Mouse (Mus musculus): Measurements from ENCODE around the gene Nos3. TPM values are rescaled to one million over a fixed set of nuclear protein-coding genes. Genes with fewer than 3 reads are reported as not detected.

Nos3 gene
- 10 to 100 TPM in 1 of 2 experiments, 1 to 10 TPM in 1; 9.1 to 16.3 TPM for total RNA-seq (2021)
- long read RNA-seq, experiment 1, full-length matches to known transcripts = 21 of 38 reads
- long read RNA-seq, experiment 1, partial matches to known transcripts = 7 of 38 reads
- long read RNA-seq, experiment 1, other reads (novel, unspliced or antisense) = 10 of 38 reads
- long read RNA-seq, experiment 2, full-length matches to known transcripts = 9 of 23 reads
- long read RNA-seq, experiment 2, partial matches to known transcripts = 9 of 23 reads
- long read RNA-seq, experiment 2, other reads (novel, unspliced or antisense) = 5 of 23 reads

DNA sequence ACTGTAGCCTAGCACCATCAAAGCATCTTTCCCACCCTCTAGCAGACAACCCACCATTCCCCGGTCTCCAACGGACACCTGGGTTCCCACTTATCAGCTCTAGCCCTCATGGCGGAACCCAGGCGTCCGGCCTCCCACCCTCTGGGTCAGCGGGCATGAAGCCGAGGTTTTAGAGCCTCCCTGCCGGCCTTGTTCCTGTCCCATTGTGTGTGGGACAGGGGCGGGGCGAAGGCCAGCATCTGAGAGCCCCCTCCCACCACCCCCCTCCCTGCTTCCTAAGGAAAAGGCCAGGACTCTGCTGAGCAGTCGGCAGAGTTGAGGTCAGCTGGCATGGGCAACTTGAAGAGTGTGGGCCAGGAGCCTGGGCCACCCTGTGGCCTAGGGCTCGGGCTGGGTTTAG, at the start of gene Nos3:
Gene Nos3, plus strand, starts transcription at position 303 of the 400 bp plus-strand sequence.
- DNase-seq (ENCODE audit: low spot score in 2 of 2) = no peak

DNA sequence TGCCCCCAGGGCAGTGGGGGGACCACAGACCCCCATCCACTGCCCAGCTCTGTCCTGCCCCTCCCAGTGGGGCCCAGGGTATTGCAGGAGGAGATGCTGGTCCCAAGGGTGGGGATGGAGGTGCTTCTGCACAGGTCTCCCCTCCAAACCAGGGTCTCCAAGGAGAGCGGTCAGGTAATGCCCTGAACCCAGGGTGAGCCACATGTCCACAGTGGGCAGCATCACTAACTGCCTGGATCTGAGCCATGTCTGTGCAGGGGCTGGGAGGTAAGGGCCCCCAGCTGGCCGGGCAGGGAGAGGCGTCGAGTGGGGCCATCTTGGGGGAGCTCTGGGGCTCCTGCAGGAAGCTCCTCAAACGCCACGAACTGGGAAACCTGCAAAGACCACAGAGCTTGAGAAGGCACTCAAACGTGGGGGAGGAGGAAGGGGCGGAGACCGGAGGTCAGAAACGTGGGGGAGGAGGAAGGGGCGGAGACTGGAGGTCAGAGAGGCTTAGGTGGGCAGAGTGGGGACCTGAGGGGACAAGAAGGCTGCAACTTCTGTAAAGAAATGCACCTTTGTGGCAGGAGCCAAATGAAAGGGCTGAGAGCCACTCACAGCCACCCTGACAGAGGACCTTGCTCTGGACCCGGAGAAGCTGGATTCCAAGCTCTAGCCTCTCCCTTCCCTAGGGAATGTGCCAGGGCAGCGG, 44.7 kb upstream of the Nos3 start:
- DNase-seq (ENCODE audit: low spot score in 2 of 2) = no peak

DNA sequence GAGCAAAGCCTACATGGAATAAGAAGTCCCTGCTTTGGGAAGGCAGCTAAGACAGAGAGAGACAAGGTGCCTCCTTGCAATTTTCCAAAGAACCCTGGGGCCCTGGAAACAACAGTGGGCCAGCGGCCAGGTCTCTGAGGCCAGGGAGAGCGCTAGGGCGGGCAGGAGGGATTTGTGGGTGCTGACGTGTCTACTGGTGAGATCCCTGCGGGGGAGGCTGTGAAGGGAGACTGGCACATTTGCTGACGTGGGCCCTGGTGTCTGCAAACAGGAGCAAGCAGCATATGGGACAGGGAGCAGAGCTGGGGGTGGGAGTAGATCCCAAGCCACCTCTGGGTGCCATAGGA, 44.2 kb upstream of the Nos3 start:
- peak in 1 of 2 experiments; percentile 62 for DNase-seq (ENCODE audit: low spot score in 2 of 2)

DNA sequence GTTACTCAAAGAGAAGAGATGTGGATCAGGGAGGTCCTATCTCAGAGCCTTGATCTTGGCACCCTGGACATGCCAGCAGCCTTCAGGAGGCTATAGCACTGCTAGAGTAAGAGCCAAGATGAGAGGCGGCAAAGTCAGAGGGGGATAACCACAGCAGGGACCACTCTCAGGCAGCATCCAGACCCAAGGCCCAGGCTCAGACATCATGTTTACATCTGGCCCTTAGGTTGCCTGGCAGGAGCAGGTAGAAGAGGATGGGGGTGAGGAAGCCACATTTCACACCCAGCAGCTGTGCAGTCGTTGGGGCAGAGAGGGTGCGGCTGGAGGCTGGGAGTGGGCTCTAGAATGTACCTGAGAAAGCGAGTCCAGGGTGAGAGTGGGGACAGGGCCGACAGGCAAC, 43.7 kb upstream of the Nos3 start:
- DNase-seq (ENCODE audit: low spot score in 2 of 2) = no peak

DNA sequence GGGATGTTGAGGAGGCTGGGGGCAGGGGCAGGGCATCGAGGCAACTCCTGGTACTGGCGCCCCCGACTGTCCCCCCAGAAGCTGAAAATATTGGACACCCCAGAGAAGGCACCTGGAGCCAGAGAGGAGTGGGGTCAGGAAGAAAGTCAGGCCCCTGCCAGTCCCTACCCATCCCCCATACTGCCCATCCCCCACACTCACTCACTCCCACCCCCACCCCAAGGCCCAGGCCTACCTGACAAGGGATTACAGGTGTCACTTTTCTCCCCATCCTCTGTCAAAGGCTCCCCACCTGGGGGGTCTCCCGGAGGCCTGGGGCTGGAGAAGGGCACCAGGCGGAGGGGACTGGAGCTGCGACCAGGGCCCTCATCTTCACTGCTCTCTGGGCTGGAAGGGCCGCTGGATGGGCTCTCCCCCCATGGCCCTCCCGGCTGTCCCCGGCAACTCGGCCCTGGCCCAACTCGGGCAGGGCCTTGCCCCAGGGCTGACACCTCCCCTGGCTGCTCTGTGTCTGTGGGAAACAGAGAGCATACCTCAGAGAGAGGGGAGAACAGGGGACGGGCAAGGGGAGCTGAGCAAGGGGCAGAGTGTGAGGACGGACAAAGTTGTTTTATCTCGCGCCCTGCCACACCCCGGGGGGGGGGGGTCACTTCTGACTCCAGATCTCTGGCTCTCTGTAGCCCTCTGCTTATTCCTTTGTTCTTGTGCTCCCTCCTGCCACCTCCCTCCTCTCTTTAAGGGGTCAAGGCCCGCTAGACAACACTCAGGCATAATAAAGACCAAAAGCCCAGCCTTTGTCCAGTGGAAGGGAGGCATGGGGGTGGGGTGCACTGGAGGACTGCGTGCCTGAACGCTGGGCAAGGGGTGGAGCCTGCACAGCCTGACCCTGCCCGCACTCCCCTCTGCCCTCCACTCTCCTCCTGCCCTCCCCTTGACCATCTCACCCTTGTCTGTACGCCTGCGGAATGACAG, 42.6 kb upstream of the Nos3 start:
- no peak for DNase-seq (ENCODE audit: low spot score in 2 of 2)

DNA sequence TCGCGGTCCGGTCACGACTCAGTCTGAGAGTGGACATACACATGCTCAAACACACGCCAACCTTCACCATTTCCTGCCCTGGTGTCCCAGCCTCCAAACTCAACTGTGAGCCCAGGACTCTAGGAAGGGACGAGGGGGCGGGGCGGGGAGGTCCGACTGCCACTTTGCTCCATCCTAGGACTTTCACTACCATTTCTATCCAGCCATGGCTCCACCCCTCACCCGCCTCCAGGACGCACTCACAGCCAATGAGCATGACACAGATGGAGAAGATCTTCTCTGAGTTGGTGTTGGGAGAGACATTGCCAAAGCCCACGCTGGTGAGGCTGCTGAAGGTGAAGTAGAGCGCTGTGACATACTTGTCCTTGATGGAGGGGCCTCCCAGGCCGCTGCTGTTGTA, 39.4 kb upstream of the Nos3 start:
- no peak for DNase-seq (ENCODE audit: low spot score in 2 of 2)

DNA sequence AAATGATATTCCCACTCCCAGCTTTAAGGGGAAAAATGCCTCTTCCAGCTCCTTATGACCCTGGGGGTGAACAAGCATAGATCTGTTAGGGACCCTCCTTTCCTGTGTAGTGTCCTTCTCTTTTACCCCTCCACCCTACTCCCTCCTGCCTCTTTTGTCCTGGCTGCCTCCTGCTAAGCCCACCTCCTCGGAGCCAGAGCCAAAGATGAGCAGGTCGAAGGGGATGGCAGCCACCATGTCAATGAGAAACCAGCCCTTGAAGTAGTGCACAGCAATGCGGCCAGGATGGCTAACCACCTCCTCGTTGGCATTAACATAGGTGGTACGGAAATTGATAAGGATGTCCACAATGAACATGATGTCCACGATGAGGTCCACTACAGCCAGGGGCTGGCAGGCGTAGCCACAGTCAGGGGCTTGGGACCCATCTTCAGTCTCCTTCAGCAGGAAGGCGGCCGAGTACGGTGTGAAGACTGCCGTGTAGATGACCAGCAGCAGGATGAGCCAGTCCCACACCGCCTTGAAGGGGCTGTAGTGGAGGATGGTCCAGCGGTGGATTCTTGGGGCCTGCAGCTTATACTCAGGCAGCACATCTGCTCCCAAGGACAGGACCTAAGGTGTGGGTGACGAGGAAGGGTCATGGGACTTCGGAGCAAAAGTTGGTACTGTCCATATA, 38.3 kb upstream of the Nos3 start:
- no peak for DNase-seq (ENCODE audit: low spot score in 2 of 2)

DNA sequence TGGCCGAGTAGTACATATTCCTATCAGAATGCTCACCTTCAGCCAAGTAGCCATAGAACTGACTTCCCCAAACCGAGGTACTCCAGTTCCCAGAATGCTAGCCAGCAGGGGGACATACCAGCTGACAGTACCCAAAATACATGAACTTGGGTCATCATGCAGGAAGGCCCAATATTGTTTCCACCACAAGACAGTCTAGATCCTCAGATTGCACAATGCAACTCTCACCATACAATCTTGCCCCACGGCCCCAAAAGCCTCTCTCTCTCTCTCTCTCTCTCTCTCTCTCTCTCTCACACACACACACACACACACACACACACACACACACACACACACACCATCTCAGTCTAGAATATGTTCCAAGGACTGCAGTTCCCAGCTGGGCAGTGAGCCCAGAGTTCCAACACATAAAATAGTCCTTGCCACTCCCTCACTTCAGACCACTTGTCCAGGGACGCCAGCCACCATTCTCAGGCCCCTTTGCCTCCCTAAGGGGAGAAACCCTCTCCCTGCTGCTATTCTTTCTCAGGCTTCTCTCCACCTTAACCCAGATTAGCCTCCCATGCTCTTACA, 37.7 kb upstream of the Nos3 start:
- no peak for DNase-seq (ENCODE audit: low spot score in 2 of 2)

DNA sequence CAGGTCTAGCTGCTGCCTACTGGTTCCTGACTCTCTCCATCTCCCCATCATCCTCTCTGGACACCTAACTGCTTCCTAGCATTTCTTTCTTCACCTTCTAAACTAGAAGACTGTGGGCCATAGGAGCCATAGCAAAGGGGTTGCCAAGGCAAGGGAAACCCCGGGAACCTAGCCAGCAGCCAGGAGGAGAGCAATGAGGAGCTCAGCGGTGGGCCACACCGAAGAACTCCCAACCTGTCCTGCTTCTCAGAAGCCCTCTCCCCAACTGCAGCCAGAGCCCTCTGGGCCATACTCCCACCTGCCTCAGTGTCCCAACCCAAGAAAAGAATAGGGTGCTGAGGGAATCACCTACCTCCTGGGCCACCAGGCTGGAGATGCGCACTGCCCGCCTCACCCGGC, 35.8 kb upstream of the Nos3 start:
- peak in 1 of 2 experiments; percentile 6 for DNase-seq (ENCODE audit: low spot score in 2 of 2)

DNA sequence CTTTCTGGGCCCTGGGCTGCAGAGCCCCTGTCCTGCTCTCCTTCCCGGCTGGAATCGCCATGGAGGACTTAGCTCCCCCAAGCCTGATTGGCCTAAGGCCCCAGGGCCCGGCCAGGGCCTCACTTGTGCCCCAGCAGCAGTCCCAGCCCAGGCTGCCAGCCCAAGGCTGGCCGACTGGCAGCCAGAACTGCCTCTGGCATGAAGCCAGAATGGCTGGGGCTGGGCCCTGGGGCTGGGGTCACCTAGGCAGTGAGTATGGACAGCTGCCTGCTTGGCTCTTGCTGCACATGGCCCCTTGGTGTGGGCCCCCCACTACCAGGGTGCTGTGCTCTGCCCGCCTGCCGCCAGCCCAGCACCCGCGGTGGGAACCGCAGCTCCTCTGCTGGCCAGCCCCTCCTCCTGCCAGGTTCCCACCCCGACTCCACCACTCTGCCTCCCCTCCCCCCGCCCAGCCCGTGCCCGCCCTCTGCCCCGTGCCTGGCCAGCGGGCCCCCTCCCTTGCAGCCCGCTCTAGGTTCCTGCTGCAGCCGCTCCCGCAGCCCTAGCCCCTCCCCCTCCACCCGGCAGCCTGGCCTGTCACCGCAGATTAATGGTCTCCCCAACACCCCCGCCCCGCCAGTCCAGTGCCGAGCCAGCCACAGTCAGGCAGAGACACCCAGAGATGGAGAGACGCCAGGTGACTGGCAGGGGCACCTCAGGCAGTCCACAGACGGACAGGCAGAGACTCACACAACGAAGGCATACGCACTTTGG, 35.2 kb upstream of the Nos3 start:
- peak; percentile 59 to 62 for DNase-seq (ENCODE audit: low spot score in 2 of 2)

DNA sequence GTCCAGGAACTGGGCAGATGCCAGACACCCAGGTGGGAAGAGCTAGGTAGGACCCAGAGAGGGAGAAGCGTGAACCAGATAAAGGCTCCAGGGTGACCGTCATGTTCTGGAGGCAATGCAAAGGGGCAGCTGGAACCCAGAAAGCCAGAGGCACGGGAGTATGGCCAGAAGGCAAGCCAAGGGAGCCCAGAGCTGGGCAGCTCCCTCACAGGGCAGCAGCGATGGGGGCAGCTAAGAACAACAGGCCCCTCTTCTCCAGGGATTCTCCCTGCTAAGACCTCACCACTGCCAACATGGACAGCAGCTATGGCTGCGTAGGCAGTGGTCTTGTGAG, 34.7 kb upstream of the Nos3 start:
- no peak for DNase-seq (ENCODE audit: low spot score in 2 of 2)

DNA sequence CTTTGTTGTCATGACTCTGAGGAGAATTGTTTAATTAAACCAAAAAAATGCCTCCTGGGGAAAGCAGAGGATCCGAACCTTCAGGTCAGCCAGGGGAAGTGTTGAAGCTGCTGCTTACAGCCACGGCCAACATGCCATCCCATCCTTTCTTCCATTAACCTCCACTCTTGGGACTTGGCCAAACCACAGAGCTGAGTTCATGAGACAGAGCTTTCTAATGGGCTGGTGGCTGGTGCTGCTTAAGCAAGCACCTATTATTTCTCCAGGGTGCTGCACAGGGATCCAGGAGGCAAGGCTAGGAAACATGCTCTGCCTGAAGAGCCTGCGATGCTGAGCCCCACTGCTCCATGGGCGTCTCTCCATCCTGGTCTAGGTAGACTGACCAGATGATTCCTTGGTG, 32.2 kb upstream of the Nos3 start:
- DNase-seq (ENCODE audit: low spot score in 2 of 2) = no peak

DNA sequence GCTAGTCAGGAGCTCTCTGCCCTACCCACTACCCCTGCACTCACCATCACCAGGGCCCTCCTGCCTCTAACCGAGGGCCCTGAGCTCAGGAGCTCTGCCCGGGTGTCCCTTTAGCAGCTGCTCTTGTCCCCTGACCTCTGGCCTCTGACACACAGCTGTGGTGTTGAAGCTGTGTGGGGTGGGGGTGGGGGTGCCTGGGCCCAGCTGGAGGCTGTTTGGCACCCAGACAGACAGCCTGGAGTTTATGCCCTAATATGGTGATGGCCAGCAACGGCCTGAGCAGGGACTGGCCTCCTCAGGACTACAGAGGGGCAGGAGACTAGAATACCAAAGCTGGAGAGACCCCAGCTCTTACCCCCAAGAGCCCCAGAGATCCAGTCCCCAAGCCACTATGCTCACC, 29.9 kb upstream of the Nos3 start:
- DNase-seq (ENCODE audit: low spot score in 2 of 2) = no peak

DNA sequence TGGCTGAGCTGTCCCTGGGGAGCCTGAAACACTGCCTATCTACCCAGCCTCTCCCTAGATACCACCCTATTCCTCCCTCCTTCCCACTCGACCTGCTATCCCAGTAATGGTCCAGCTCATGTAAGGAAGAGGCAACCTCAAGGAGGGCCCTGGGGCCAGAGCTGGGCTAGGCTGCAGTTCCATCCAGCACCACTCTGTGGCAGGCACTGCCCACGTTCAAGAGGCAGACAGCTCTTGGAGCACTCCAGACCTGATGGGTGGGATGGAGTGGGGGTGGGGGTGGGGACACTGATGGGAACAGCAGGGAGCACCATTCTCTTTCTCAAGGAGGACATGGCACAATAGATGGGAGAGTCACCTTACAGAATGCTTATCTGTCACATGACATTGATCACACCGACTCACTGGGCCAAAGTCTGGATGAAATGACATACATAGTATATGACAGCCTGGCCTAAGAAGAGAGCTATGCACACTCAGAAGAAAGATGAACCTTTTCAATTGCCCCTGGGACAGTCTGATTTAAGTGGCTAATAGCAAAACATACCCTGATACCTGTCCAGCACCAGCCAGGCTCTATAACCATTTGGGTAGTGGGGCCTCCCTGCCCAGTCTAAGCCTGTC, 28.6 kb upstream of the Nos3 start:
- DNase-seq (ENCODE audit: low spot score in 2 of 2) = no peak

DNA sequence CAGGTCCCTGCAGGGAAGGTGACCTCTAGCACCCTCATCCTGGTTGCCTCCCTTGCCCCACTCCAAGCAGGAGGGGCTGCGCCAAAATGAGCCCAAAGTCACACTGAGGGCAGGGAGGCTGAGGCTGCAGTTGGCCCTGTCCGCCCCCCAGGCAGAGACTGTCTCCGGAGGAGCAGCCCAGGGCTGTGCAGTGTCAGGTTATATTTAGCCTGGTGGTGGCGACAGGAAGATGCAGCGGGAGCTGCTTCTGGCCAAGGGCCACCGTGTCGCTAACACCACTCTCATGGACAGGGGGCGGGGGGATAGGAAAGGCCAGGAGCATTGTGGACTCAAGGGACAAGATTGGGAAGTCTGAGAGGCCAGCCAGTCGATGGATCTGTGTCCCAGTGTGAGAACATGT, 27.2 kb upstream of the Nos3 start:
- DNase-seq (ENCODE audit: low spot score in 2 of 2) = no peak

DNA sequence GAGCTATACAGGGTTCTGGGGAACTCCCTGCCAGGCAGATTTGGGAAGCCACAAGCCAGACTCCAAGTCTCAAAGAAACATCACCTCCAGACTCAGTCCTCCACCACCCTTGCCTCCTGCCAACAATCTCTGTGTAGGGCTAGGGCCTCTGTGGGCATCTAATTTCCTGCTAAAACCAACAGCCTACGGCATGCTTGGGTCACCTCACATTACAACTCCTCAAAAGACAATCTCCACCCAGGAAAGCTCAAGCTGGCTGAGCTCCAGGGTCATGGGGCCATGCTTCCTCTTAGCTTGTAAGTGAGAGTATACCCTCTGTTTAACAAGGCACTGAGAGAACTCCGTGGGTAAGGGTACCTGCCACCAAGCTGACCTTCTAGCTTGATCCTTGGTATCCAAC, 26.8 kb upstream of the Nos3 start:
- DNase-seq (ENCODE audit: low spot score in 2 of 2) = no peak

DNA sequence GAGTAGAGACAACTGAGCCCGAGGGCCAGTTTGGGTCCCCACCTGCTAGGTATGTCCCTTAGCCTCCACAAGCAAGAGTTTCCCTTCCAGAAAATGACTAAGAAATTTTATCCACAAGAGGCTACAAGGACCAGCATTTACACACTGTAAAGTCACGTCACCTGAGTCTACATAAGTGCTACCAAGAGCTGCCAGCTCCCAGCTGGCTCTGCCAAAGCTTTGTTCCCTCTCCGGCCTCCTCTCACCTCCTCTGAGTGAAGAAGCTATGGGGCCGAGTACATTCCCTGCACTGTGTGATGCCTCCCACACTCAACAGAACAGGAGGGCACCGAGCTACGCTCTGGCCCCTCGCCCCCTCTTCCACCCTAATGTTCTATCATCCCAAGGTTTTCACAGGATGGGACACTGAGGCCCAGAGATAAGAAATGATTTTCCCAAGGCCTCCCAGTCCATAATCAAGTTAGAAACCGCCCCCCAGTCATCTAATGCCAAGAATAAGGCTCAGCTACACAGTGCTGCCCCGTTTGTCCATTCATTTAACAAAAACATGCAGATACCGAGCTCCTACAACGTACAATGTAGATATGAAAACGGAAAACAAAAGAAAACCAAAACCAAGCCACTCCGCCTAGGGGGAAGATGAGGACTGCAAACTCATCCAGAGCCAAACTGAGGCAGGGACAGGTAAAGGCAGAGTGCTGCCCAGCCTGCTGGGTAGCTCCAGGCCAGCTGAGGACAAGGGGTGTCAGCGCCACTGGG, 22.2 kb upstream of the Nos3 start:
- DNase-seq (ENCODE audit: low spot score in 2 of 2) = no peak

DNA sequence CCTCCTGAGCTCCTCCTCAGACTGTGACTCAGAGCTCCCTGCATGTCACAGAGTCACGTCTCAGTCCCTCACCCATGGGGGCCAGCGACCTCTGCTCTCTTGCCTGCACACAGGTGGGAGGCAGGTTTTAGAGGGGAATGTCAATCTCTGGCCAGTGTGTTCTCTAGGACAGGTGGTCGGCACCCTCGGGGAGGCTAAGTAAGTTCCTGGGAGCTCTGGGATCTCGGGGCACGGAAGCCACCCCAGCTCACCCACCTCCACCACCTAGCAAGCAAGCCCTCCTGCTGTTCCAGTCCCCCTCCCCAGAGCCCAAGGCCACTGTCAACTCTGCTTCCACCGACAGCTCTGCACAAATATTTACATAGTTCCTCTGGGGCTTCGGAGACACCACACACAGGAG, 21.6 kb upstream of the Nos3 start:
- DNase-seq (ENCODE audit: low spot score in 2 of 2) = no peak

DNA sequence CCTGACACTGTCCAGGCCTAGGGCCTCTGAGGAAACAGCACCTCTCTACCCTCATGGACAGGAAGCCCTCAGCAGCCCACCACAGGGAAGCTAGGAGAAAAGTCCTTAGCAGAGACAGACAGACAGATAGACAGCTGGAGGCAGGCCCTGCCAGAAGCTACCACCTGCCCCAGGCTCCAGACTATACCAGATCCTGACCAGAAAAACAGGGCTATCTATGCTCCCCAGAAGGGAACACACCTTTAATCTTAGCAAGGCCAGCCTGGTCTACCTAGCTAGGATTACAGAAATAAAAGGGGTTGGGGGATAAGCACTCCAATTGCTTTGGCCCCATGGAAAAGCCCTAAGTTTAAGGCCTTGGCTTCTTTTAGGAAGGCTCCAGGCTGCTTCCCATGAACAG, 21.2 kb upstream of the Nos3 start:
- DNase-seq (ENCODE audit: low spot score in 2 of 2) = no peak
